Mouse (Mus musculus): ENCODE data around the gene 5430419D17Rik. TPM values are rescaled to one million over a fixed set of nuclear protein-coding genes. Genes with fewer than 3 reads are reported as not detected.

The 5430419D17Rik gene
- not detected in 2 replicates for polyA plus RNA-seq (2012)

GRCm38 (mm10) chr7:131174121-131174520, at the start of gene 5430419D17Rik:
Gene 5430419D17Rik, plus strand, starts transcription at chr7:131174402.

GRCm38 (mm10) chr7:131146214-131146613, 28.0 kb upstream of the 5430419D17Rik start, which contains the start of gene 4933402N03Rik:
Gene 4933402N03Rik, minus strand, starts transcription at chr7:131146314.

GRCm38 (mm10) chr7:131322192-131322591, 148.0 kb downstream of the 5430419D17Rik start, which contains the start of gene Cuzd1:
Gene Cuzd1, minus strand, starts transcription at chr7:131322292.

GRCm38 (mm10) chr7:131329416-131329815, 155.2 kb downstream of the 5430419D17Rik start, which contains the start of gene Fam24b:
Gene Fam24b, minus strand, starts transcription at chr7:131329516.

GRCm38 (mm10) chr7:131333564-131333963, 159.4 kb downstream of the 5430419D17Rik start, which contains the start of gene Fam24a:
Gene Fam24a, plus strand, starts transcription at chr7:131333864.

Other genes starting within 250 kb of the 5430419D17Rik start
- 0.08 and 0.16 TPM in 2 replicates for gene Htra1, start 238.3 kb upstream of the 5430419D17Rik start, polyA plus RNA-seq (2012)
- gene Dmbt1, start 142.3 kb upstream of the 5430419D17Rik start, polyA plus RNA-seq (2012) = not detected in 2 replicates
- not detected in 2 replicates for gene 4933402N03Rik, start 28.1 kb upstream of the 5430419D17Rik start, polyA plus RNA-seq (2012)
- gene Cuzd1, start 147.9 kb downstream of the 5430419D17Rik start, polyA plus RNA-seq (2012) = not detected in 2 replicates
- not detected in 2 replicates for gene Fam24b, start 155.1 kb downstream of the 5430419D17Rik start, polyA plus RNA-seq (2012)
- not detected in 2 replicates for gene Fam24a, start 159.5 kb downstream of the 5430419D17Rik start, polyA plus RNA-seq (2012)
- gene 2310057M21Rik, start 188.4 kb downstream of the 5430419D17Rik start, polyA plus RNA-seq (2012) = 14.5 and 21.7 TPM in 2 replicates
- 24.7 and 26.9 TPM in 2 replicates for gene Pstk, start 196.7 kb downstream of the 5430419D17Rik start, polyA plus RNA-seq (2012)
- 8.7 and 12.0 TPM in 2 replicates for gene Ikzf5, start 236.1 kb downstream of the 5430419D17Rik start, polyA plus RNA-seq (2012)
- 2.8 and 3.4 TPM in 2 replicates for gene Acadsb, start 236.2 kb downstream of the 5430419D17Rik start, polyA plus RNA-seq (2012)

Data from megakaryocyte-erythroid progenitor cell, adult 5 weeks (primary cell).